8 mouse cellular contexts compared by ENCODE assay signal in the genomic region with DNA sequence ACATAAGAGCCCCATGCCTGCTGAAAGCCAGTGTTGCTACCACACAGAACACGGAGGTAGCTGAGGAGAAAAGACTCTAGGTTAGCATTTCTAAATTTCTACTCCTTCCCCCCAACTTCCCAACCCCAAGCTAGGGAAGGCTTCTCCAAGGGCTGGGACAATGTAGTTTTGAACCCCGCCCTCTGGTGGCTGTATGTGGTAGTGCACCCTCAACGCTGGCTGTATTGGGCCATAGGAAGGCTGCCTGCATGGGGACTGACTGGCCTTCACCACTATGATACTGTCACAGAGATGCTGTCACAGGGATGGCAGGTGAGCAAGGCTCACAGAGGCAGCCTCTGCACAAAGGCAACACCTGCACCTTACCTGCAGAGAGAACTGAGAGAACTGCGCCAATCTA. TPM values are rescaled to one million over a fixed set of nuclear protein-coding genes. Genes with fewer than 3 reads are reported as not detected.
DNase-seq lines count a peak whose midpoint lies in the region; ATAC-seq and TF ChIP-seq lines count a peak whose summit lies in the region.

No protein-coding gene starts in this region.

- ATAC-seq in intestine, embryonic 14.5 days (replicated peaks; ENCODE audit: low FRiP score, low TSS enrichment, low read depth) = peak; percentile 65; the same call in 1 of the 2 replicates
- ATAC-seq in megakaryocyte progenitor cell, adult 5-6 weeks (replicated peaks; ENCODE audit: poor library complexity) = peak; percentile 93

- WGBS in intestine, embryonic 14.5 days = 25% methylated on average over 4 of the region's 4 CpGs

- no peak overlapping the region for H3K4me3 ChIP-seq in cortical plate, adult 2 months (ENCODE audit: insufficient read depth, low read length)
- no peak overlapping the region for H3K4me3 ChIP-seq in intestine, embryonic 14.5 days (ENCODE audit: low read depth, low read length)

- no peak overlapping the region for H3K4me2 ChIP-seq in intestine, embryonic 14.5 days (ENCODE audit: low read length)

- H3K9me3 ChIP-seq in intestine, embryonic 14.5 days (ENCODE audit: control insufficient read depth, low read length) = peaks cover 6% of the 10 kb centered on the region; the same call in 1 of the 2 replicates

- peak; percentile 83 to 86 for DNase-seq in adrenal gland, adult 18-20 months (ENCODE audit: low spot score in 2 of 2)
- peak; percentile 88 for DNase-seq in gastrocnemius, postnatal 10 days
- DNase-seq in intestine, embryonic 14.5 days (ENCODE audit: low spot score) = peak; percentile 94
- peak; percentile 41 to 85 for DNase-seq in left cerebral cortex, adult 8-10 months (ENCODE audit: low spot score in 2 of 2)
- DNase-seq in right cerebral cortex, postnatal 36 days (ENCODE audit: low spot score in 2 of 2) = peak; percentile 62 to 70
- DNase-seq in urinary bladder, postnatal 36 days (ENCODE audit: low spot score in 2 of 2) = peak; percentile 82 to 86

- no peak for TF ChIP-seq POLR2A in cortical plate, adult 2 months (IDR thresholded peaks at IDR 0.05; ENCODE audit: extremely low read depth, insufficient read depth, low read length)

- H3K4me1 ChIP-seq in cortical plate, adult 2 months (ENCODE audit: control insufficient read depth, insufficient read depth, low read length) = no peaks in the 10 kb centered on the region
- H3K4me1 ChIP-seq in intestine, embryonic 14.5 days (replicated peaks; ENCODE audit: control insufficient read depth, insufficient read depth, low read length) = no peaks in the 10 kb centered on the region

- no peak overlapping the region for H3K27ac ChIP-seq in cortical plate, adult 2 months (ENCODE audit: insufficient read depth, low read length)
- no peak overlapping the region for H3K27ac ChIP-seq in intestine, embryonic 14.5 days (ENCODE audit: low read depth)

- no peaks in the 10 kb centered on the region for H3K27me3 ChIP-seq in intestine, embryonic 14.5 days (replicated peaks; ENCODE audit: control insufficient read depth, insufficient read depth, low read length)

- H3K9ac ChIP-seq in intestine, embryonic 14.5 days (ENCODE audit: low read length) = no peak overlapping the region

- peak; percentile 91 for TF ChIP-seq CTCF in cortical plate, adult 2 months (IDR thresholded peaks at IDR 0.05; ENCODE audit: extremely low read depth, insufficient read depth, low read length)

- H3K36me3 ChIP-seq in intestine, embryonic 14.5 days (ENCODE audit: control insufficient read depth, insufficient read depth, low read length) = no peaks in the 10 kb centered on the region

RNA-seq across cellular contexts. Expression of a gene that starts 29.6 kb away (rescaled TPM):
- total RNA-seq in adrenal gland, adult 18-20 months (2021) = 10 to 100 TPM; 39.5 to 57.7 TPM
- 35.5 and 36.6 TPM in 2 replicates for polyA plus RNA-seq in cortical plate, adult 2 months (2012; rRNA removed)
- 10 to 100 TPM; 23.1 to 24.5 TPM for total RNA-seq in gastrocnemius, postnatal 10 days (2021)
- polyA plus RNA-seq in intestine, embryonic 14.5 days (2014; fragmentation: Nextera tagmentation; extraction: Ambion mirVana) = 28.8 and 30.6 TPM in 2 replicates
- 10 to 100 TPM; 26.3 to 44.6 (median 34.0) TPM for total RNA-seq in left cerebral cortex, adult 8-10 months (2022)
- total RNA-seq in megakaryocyte progenitor cell, adult 5-6 weeks (2015) = 10.5 and 11.1 TPM in 2 replicates
- 19.4 and 24.7 TPM in 2 replicates for total RNA-seq in megakaryocyte progenitor cell, adult 5-6 weeks (2017)

RNA-seq across cellular contexts. Expression of a gene that starts 42.3 kb away (rescaled TPM):
- 100 to 1,000 TPM in 1 of 2 experiments, 10 to 100 TPM in 1; 60.5 to 130 TPM for total RNA-seq in adrenal gland, adult 18-20 months (2021)
- polyA plus RNA-seq in cortical plate, adult 2 months (2012; rRNA removed) = 144 and 149 TPM in 2 replicates
- 10 to 100 TPM in 1 of 2 experiments, 1 to 10 TPM in 1; 9.3 to 11.2 TPM for total RNA-seq in gastrocnemius, postnatal 10 days (2021)
- 4.7 and 6.3 TPM in 2 replicates for polyA plus RNA-seq in intestine, embryonic 14.5 days (2014; fragmentation: Nextera tagmentation; extraction: Ambion mirVana)
- 100 to 1,000 TPM; 219 to 271 (median 241) TPM for total RNA-seq in left cerebral cortex, adult 8-10 months (2022)
- total RNA-seq in megakaryocyte progenitor cell, adult 5-6 weeks (2015) = 1.8 and 3.5 TPM in 2 replicates
- 4.5 and 4.6 TPM in 2 replicates for total RNA-seq in megakaryocyte progenitor cell, adult 5-6 weeks (2017)

Comparison
In these comparisons a context has a peak if more than half of its experiments do, and no peak if none do; other contexts are left out.
1. RNA of a gene that starts 42.3 kb away (total RNA-seq): 219 to 271 TPM in left cerebral cortex, adult 8-10 months and 60.5 to 130 TPM in adrenal gland, adult 18-20 months; 9.3 to 11.2 TPM in gastrocnemius, postnatal 10 days and 1.8 to 4.6 TPM in megakaryocyte progenitor cell, adult 5-6 weeks; every median in the first group is over 4 times any median in the second.
2. Peak in every context shown above with its lines, with median percentiles within 50 percentile points of each other: DNase-seq.